Mouse (Mus musculus): ENCODE data around the gene Sgk1. TPM values are rescaled to one million over a fixed set of nuclear protein-coding genes. Genes with fewer than 3 reads are reported as not detected.

Sgk1 gene
- polyA plus RNA-seq, 1 experiment from 2014 or later, result 32.1 TPM

- Histone ChIP-seq H3K4me3 (replicated peaks; ENCODE audit: low read length) (no peak overlapping the region), H3K36me3 (ENCODE audit: control insufficient read depth, insufficient read depth) (no peaks in the 10 kb centered on the region), H3K27ac (ENCODE audit: low read length) (no peak overlapping the region), H3K4me1 (replicated peaks; ENCODE audit: control insufficient read depth, insufficient read depth, low read length) (no peaks in the 10 kb centered on the region), H3K4me2 (ENCODE audit: low read length) (no peak overlapping the region), H3K9ac (replicated peaks; ENCODE audit: low read depth, low read length) (no peak overlapping the region), H3K9me3 (ENCODE audit: control insufficient read depth, low read length) (no peaks in the 10 kb centered on the region), H3K27me3 (replicated peaks; ENCODE audit: control insufficient read depth, insufficient read depth, low read length) (no peaks in the 10 kb centered on the region)
- no peak for ATAC-seq
- WGBS, result 93% methylated on average over 9 of the region's 9 CpGs
These were observed 35.6 kb upstream of the Sgk1 start for GRCm38 (mm10) chr10:21846366-21846765.

GRCm38 (mm10) chr10:21847026-21847820 lies 34.8 kb upstream of the Sgk1 start:
- Histone ChIP-seq H3K36me3 (ENCODE audit: control insufficient read depth, insufficient read depth) (no peaks in the 10 kb centered on the region), H3K4me3 (replicated peaks; ENCODE audit: low read length) (no peak overlapping the region), H3K27me3 (replicated peaks; ENCODE audit: control insufficient read depth, insufficient read depth, low read length) (no peaks in the 10 kb centered on the region), H3K27ac (ENCODE audit: low read length) (no peak overlapping the region), H3K4me2 (ENCODE audit: low read length) (no peak overlapping the region), H3K9me3 (ENCODE audit: control insufficient read depth, low read length) (no peaks in the 10 kb centered on the region), H3K9ac (replicated peaks; ENCODE audit: low read depth, low read length) (no peak overlapping the region), H3K4me1 (replicated peaks; ENCODE audit: control insufficient read depth, insufficient read depth, low read length) (no peaks in the 10 kb centered on the region)
- WGBS, result 87% methylated on average over 11 of the region's 11 CpGs
- ATAC-seq, result no peak

GRCm38 (mm10) chr10:21847931-21848670 lies 33.9 kb upstream of the Sgk1 start:
- H3K9me3 ChIP-seq (ENCODE audit: control insufficient read depth, low read length), result no peaks in the 10 kb centered on the region
- ATAC-seq, result no peak
- 64% methylated on average over 16 of the region's 16 CpGs for WGBS

GRCm38 (mm10) chr10:21849251-21849650 lies 32.7 kb upstream of the Sgk1 start:
- Histone ChIP-seq H3K9ac (replicated peaks; ENCODE audit: low read depth, low read length) (no peak overlapping the region), H3K9me3 (ENCODE audit: control insufficient read depth, low read length) (no peaks in the 10 kb centered on the region), H3K27ac (ENCODE audit: low read length) (no peak overlapping the region), H3K4me2 (ENCODE audit: low read length) (no peak overlapping the region), H3K36me3 (ENCODE audit: control insufficient read depth, insufficient read depth) (no peaks in the 10 kb centered on the region), H3K4me1 (replicated peaks; ENCODE audit: control insufficient read depth, insufficient read depth, low read length) (no peaks in the 10 kb centered on the region), H3K4me3 (replicated peaks; ENCODE audit: low read length) (no peak overlapping the region), H3K27me3 (replicated peaks; ENCODE audit: control insufficient read depth, insufficient read depth, low read length) (no peaks in the 10 kb centered on the region)
- ATAC-seq, result no peak
- WGBS, result 83% methylated on average over 8 of the region's 8 CpGs

More at GRCm38 (mm10) chr10:21847931-21848670, 33.9 kb upstream of the Sgk1 start:
- H3K4me3 ChIP-seq (replicated peaks; ENCODE audit: low read length), result no peak overlapping the region
- H3K4me2 ChIP-seq (ENCODE audit: low read length), result no peak overlapping the region
- H3K36me3 ChIP-seq (ENCODE audit: control insufficient read depth, insufficient read depth), result no peaks in the 10 kb centered on the region
- H3K27me3 ChIP-seq (replicated peaks; ENCODE audit: control insufficient read depth, insufficient read depth, low read length), result no peaks in the 10 kb centered on the region
- H3K27ac ChIP-seq (ENCODE audit: low read length), result no peak overlapping the region
- no peaks in the 10 kb centered on the region for H3K4me1 ChIP-seq (replicated peaks; ENCODE audit: control insufficient read depth, insufficient read depth, low read length)
- no peak overlapping the region for H3K9ac ChIP-seq (replicated peaks; ENCODE audit: low read depth, low read length)

- Histone ChIP-seq H3K27ac (ENCODE audit: low read length) (no peak overlapping the region), H3K4me1 (replicated peaks; ENCODE audit: control insufficient read depth, insufficient read depth, low read length) (no peaks in the 10 kb centered on the region), H3K4me2 (ENCODE audit: low read length) (no peak overlapping the region), H3K9me3 (ENCODE audit: control insufficient read depth, low read length) (no peaks in the 10 kb centered on the region), H3K36me3 (ENCODE audit: control insufficient read depth, insufficient read depth) (no peaks in the 10 kb centered on the region), H3K27me3 (replicated peaks; ENCODE audit: control insufficient read depth, insufficient read depth, low read length) (no peaks in the 10 kb centered on the region), H3K9ac (replicated peaks; ENCODE audit: low read depth, low read length) (no peak overlapping the region), H3K4me3 (replicated peaks; ENCODE audit: low read length) (no peak overlapping the region)
- WGBS, result 94% methylated on average over 3 of the region's 3 CpGs
- ATAC-seq, result no peak
These were observed 31.7 kb upstream of the Sgk1 start for GRCm38 (mm10) chr10:21850330-21850729.

GRCm38 (mm10) chr10:21853122-21853521 lies 28.9 kb upstream of the Sgk1 start:
- Histone ChIP-seq H3K27ac (ENCODE audit: low read length) (no peak overlapping the region), H3K9ac (replicated peaks; ENCODE audit: low read depth, low read length) (no peak overlapping the region), H3K4me3 (replicated peaks; ENCODE audit: low read length) (no peak overlapping the region), H3K9me3 (ENCODE audit: control insufficient read depth, low read length) (no peaks in the 10 kb centered on the region), H3K4me2 (ENCODE audit: low read length) (no peak overlapping the region), H3K36me3 (ENCODE audit: control insufficient read depth, insufficient read depth) (no peaks in the 10 kb centered on the region), H3K27me3 (replicated peaks; ENCODE audit: control insufficient read depth, insufficient read depth, low read length) (no peaks in the 10 kb centered on the region), H3K4me1 (replicated peaks; ENCODE audit: control insufficient read depth, insufficient read depth, low read length) (no peaks in the 10 kb centered on the region)
- ATAC-seq, result no peak
- WGBS, result 81% methylated on average over 6 of the region's 6 CpGs

- Histone ChIP-seq H3K27ac (ENCODE audit: low read length) (no peak overlapping the region), H3K4me3 (replicated peaks; ENCODE audit: low read length) (no peak overlapping the region), H3K36me3 (ENCODE audit: control insufficient read depth, insufficient read depth) (no peaks in the 10 kb centered on the region), H3K9ac (replicated peaks; ENCODE audit: low read depth, low read length) (no peak overlapping the region), H3K4me2 (ENCODE audit: low read length) (no peak overlapping the region), H3K4me1 (replicated peaks; ENCODE audit: control insufficient read depth, insufficient read depth, low read length) (no peaks in the 10 kb centered on the region), H3K9me3 (ENCODE audit: control insufficient read depth, low read length) (no peaks in the 10 kb centered on the region), H3K27me3 (replicated peaks; ENCODE audit: control insufficient read depth, insufficient read depth, low read length) (no peaks in the 10 kb centered on the region)
- WGBS, result 83% methylated on average over 14 of the region's 14 CpGs
- no peak for ATAC-seq
These were observed 28.2 kb upstream of the Sgk1 start for GRCm38 (mm10) chr10:21853566-21854328.

- no peaks in the 10 kb centered on the region for H3K4me1 ChIP-seq (replicated peaks; ENCODE audit: control insufficient read depth, insufficient read depth, low read length)
- H3K4me2 ChIP-seq (ENCODE audit: low read length), result no peak overlapping the region
- H3K36me3 ChIP-seq (ENCODE audit: control insufficient read depth, insufficient read depth), result no peaks in the 10 kb centered on the region
- H3K9ac ChIP-seq (replicated peaks; ENCODE audit: low read depth, low read length), result no peak overlapping the region
- 88% methylated on average over 7 of the region's 7 CpGs for WGBS
- no peak for ATAC-seq
- H3K27me3 ChIP-seq (replicated peaks; ENCODE audit: control insufficient read depth, insufficient read depth, low read length), result no peaks in the 10 kb centered on the region
- no peaks in the 10 kb centered on the region for H3K9me3 ChIP-seq (ENCODE audit: control insufficient read depth, low read length)
- no peak overlapping the region for H3K27ac ChIP-seq (ENCODE audit: low read length)
- no peak overlapping the region for H3K4me3 ChIP-seq (replicated peaks; ENCODE audit: low read length)
These were observed 26.6 kb upstream of the Sgk1 start for GRCm38 (mm10) chr10:21855338-21855737.

- H3K9ac ChIP-seq (replicated peaks; ENCODE audit: low read depth, low read length), result no peak overlapping the region
- H3K9me3 ChIP-seq (ENCODE audit: control insufficient read depth, low read length), result no peaks in the 10 kb centered on the region
- no peaks in the 10 kb centered on the region for H3K36me3 ChIP-seq (ENCODE audit: control insufficient read depth, insufficient read depth)
- no peak overlapping the region for H3K4me3 ChIP-seq (replicated peaks; ENCODE audit: low read length)
- no peaks in the 10 kb centered on the region for H3K27me3 ChIP-seq (replicated peaks; ENCODE audit: control insufficient read depth, insufficient read depth, low read length)
- no peak for ATAC-seq
- no peaks in the 10 kb centered on the region for H3K4me1 ChIP-seq (replicated peaks; ENCODE audit: control insufficient read depth, insufficient read depth, low read length)
- no peak overlapping the region for H3K4me2 ChIP-seq (ENCODE audit: low read length)
- WGBS, result 80% methylated on average over 10 of the region's 10 CpGs
- H3K27ac ChIP-seq (ENCODE audit: low read length), result no peak overlapping the region
These were observed 24.3 kb upstream of the Sgk1 start for GRCm38 (mm10) chr10:21857676-21858075.
